Mouse (Mus musculus) CH12.LX (cell line): ENCODE results near the gene Rnf151. TPM values are rescaled to one million over a fixed set of nuclear protein-coding genes. Genes with fewer than 3 reads are reported as not detected.

Source experiments
- DNase-seq: peaks from one replicate; pipeline ENCODE4 v3.0.0-alpha.2; 2013; ENCODE audit errors: extremely low read depth
- H3K27ac ChIP-seq: 2 replicates; pipeline ENCODE4 v1.5.1; 2012; ENCODE audit warnings: low read depth, mild to moderate bottlenecking, control low read depth, moderate library complexity; ENCODE audit not compliant: insufficient read depth
- H3K27me3 ChIP-seq: replicated peaks from 2 replicates; pipeline ENCODE3; 2012; ENCODE audit warnings: inconsistent platforms
- H3K36me3 ChIP-seq, 2 experiments: replicated peaks in 1 of 2; 2 replicates each; pipeline versions ENCODE3 to v1.6.1; 2012; ENCODE audit warnings: inconsistent platforms in 1 of 2, low read length in 1 of 2, mild to moderate bottlenecking in 1 of 2, mixed read lengths in 1 of 2, moderate library complexity in 1 of 2; ENCODE audit not compliant: control insufficient read depth in 1 of 2, insufficient read depth in 1 of 2
- H3K4me1 ChIP-seq, 2 experiments: 2 replicates each; pipeline ENCODE4 v1.6.1; 2012; ENCODE audit warnings: inconsistent platforms in 1 of 2, moderate library complexity in 1 of 2; ENCODE audit not compliant: insufficient read depth in 2 of 2, control insufficient read depth in 1 of 2
- H3K4me2 ChIP-seq: 2 replicates; pipeline ENCODE4 v1.6.1; 2012; ENCODE audit warnings: low read depth, mild to moderate bottlenecking, control low read depth; ENCODE audit not compliant: poor library complexity, insufficient read depth, severe bottlenecking
- H3K4me3 ChIP-seq, 3 experiments: fragments of 150-350 bp in 1 of 3; sonication (generic) in 1 of 3; replicated peaks in 1 of 3; 2 replicates each; pipeline versions ENCODE3 to v1.5.1; 2011 to 2012; ENCODE audit warnings: low read depth in 2 of 3, low read length in 2 of 3, mild to moderate bottlenecking in 2 of 3, moderate library complexity in 2 of 3, control low read depth in 1 of 3, improper control_type of control experiment in 1 of 3, inconsistent platforms in 1 of 3, mixed read lengths in 1 of 3; ENCODE audit not compliant: poor library complexity in 1 of 3
- H3K79me2 ChIP-seq: replicated peaks from 2 replicates; pipeline ENCODE4 v1.6.1; 2012; ENCODE audit warnings: mild to moderate bottlenecking, moderate library complexity; ENCODE audit not compliant: control insufficient read depth, poor library complexity, insufficient read depth, severe bottlenecking; ENCODE audit errors: extremely low read depth
- H3K9ac ChIP-seq: 2 replicates; pipeline ENCODE4 v1.6.1; 2012; ENCODE audit warnings: low read depth, mild to moderate bottlenecking, control low read depth, moderate library complexity; ENCODE audit not compliant: insufficient read depth
- H3K9me3 ChIP-seq: replicated peaks from 2 replicates; pipeline ENCODE3; 2012; ENCODE audit warnings: low read length, inconsistent platforms, mixed read lengths
- CHD1 ChIP-seq: IDR thresholded peaks from 2 replicates; pipeline ENCODE4 v1.6.1; 2012; ENCODE audit warnings: low read depth, low read length, improper control_type of control experiment, inconsistent platforms
- CHD2 ChIP-seq: IDR thresholded peaks from 2 replicates; pipeline ENCODE4 v1.6.1; 2011; ENCODE audit warnings: low read length, improper control_type of control experiment
- CTCF ChIP-seq, 2 experiments: IDR thresholded peaks in 1 of 2; conservative IDR thresholded peaks in 1 of 2; 2 replicates each; pipeline ENCODE4 v1.5.1; 2011 to 2012; ENCODE audit warnings: low read depth in 2 of 2, low read length in 2 of 2, improper control_type of control experiment in 1 of 2, inconsistent platforms in 1 of 2, mild to moderate bottlenecking in 1 of 2, moderate library complexity in 1 of 2
- E2F4 ChIP-seq: IDR thresholded peaks from 2 replicates; pipeline ENCODE4 v1.6.1; 2011; ENCODE audit warnings: low read depth, low read length, improper control_type of control experiment; ENCODE audit not compliant: insufficient replicate concordance
- ELF1 ChIP-seq: IDR thresholded peaks from 2 replicates; pipeline ENCODE4 v1.6.1; 2014; ENCODE audit warnings: low read depth, mild to moderate bottlenecking, inconsistent platforms, low read length, improper control_type of control experiment
- EP300 ChIP-seq: IDR thresholded peaks from 2 replicates; pipeline ENCODE4 v1.6.1; 2011; ENCODE audit warnings: low read length, improper control_type of control experiment
- HCFC1 ChIP-seq: IDR thresholded peaks from 2 replicates; pipeline ENCODE4 v1.6.1; 2012; ENCODE audit warnings: low read depth, mild to moderate bottlenecking, inconsistent platforms, low read length, improper control_type of control experiment
- JUND ChIP-seq: conservative IDR thresholded peaks from 2 replicates; pipeline ENCODE4 v1.6.1; 2011; ENCODE audit warnings: low read depth, low read length, improper control_type of control experiment
- KAT2A ChIP-seq: IDR thresholded peaks from 2 replicates; pipeline ENCODE4 v1.6.1; 2012; ENCODE audit warnings: low read length, improper control_type of control experiment, inconsistent platforms; ENCODE audit not compliant: insufficient replicate concordance
- MAFK ChIP-seq: IDR thresholded peaks from 2 replicates; pipeline ENCODE4 v1.6.1; 2011; ENCODE audit warnings: low read length, improper control_type of control experiment; ENCODE audit not compliant: insufficient replicate concordance
- MAX ChIP-seq: IDR thresholded peaks from 2 replicates; pipeline ENCODE4 v1.6.1; 2011; ENCODE audit warnings: low read length, improper control_type of control experiment
- MAZ ChIP-seq: IDR thresholded peaks from 2 replicates; pipeline ENCODE4 v1.6.1; 2012; ENCODE audit warnings: low read depth, mild to moderate bottlenecking, inconsistent platforms, low read length, improper control_type of control experiment, moderate library complexity
- NELFE ChIP-seq: IDR thresholded peaks from 2 replicates; pipeline ENCODE4 v1.6.1; 2011; ENCODE audit warnings: low read depth, low read length, improper control_type of control experiment
- PAX5 ChIP-seq: IDR thresholded peaks from 2 replicates; pipeline ENCODE4 v1.6.1; 2012; ENCODE audit warnings: low read length, inconsistent platforms, mixed read lengths
- POLR2A ChIP-seq: IDR thresholded peaks from 2 replicates; pipeline ENCODE4 v1.6.1; 2011; ENCODE audit warnings: low read depth, mild to moderate bottlenecking, improper control_type of control experiment, low read length
- POLR2AphosphoS2 ChIP-seq: IDR thresholded peaks from 2 replicates; pipeline ENCODE4 v1.6.1; 2011; ENCODE audit warnings: low read depth, low read length, improper control_type of control experiment
- RAD21 ChIP-seq: IDR thresholded peaks from 2 replicates; pipeline ENCODE4 v1.6.1; 2011; ENCODE audit warnings: low read depth, mild to moderate bottlenecking, low read length, improper control_type of control experiment, moderate library complexity
- RCOR1 ChIP-seq: conservative IDR thresholded peaks from 2 replicates; pipeline ENCODE4 v1.6.1; 2012; ENCODE audit warnings: low read depth, mild to moderate bottlenecking, inconsistent platforms, low read length, improper control_type of control experiment
- TCF12 ChIP-seq: IDR thresholded peaks from 2 replicates; pipeline ENCODE4 v1.6.1; 2014; ENCODE audit warnings: low read depth, mild to moderate bottlenecking, inconsistent platforms, low read length, improper control_type of control experiment
- ZMIZ1 ChIP-seq: IDR thresholded peaks from 2 replicates; pipeline ENCODE4 v1.6.1; 2012; ENCODE audit warnings: low read depth, mild to moderate bottlenecking, inconsistent platforms, low read length, improper control_type of control experiment
- dilution Hi-C: fragments of 300-500 bp; cut with MboI; formaldehyde crosslinking; loops from 2 replicates; pipeline ENCODE4 v1.14.3; 2020; ENCODE audit warnings: low sequenced_read_pairs; ENCODE audit not compliant: extremely low pct_unique_long_range_greater_than_20kb, extremely low pct_ligation_motif_present
- in situ Hi-C: fragments of 300-500 bp; cut with MboI; formaldehyde crosslinking; loops from 3 replicates; pipeline ENCODE4 v1.14.3; 2019; ENCODE audit warnings: low sequenced_read_pairs, low pct_ligation_motif_present, low pct_unique_long_range_greater_than_20kb, mixed read lengths
- polyA plus RNA-seq: library from polyadenylated mRNA; unstranded; fragments of >175 nt; gene quantifications from 2 replicates; pipeline ENCODE4 v1.2.1, GENCODE M21; 2012; ENCODE audit warnings: low read depth; ENCODE audit not compliant: insufficient read length
- total RNA-seq, 2 experiments: library from RNA; depleted of rRNA; stranded (reverse); fragments of 300-350 nt in 1 of 2; fragments of >200 nt in 1 of 2; gene quantifications; 2 replicates each; pipeline ENCODE4 v1.2.3; 2012 to 2014

Rnf151 gene
- total and polyA plus RNA-seq, 3 experiments: 0.34 to 0.59 TPM; not detected in 1

GRCm38 (mm10) chr17:24672141-24672540 lies 45.7 kb downstream of the Rnf151 start:
- peaks cover 16 to 34% of the 10 kb centered on the region in 2 experiments for H3K36me3 ChIP-seq
- peak overlapping the region; percentile 97; the same call in 1 of the 2 replicates for H3K9ac ChIP-seq
- TF ChIP-seq ELF1 (peak; percentile 62), MAX (no peak)
- H3K4me3 ChIP-seq: peak overlapping the region; percentile 1 to 99 (median 31)
- DNase-seq: no peak
- H3K27me3 ChIP-seq: no peaks in the 10 kb centered on the region
- in situ Hi-C loops (loop anchor here (5.0 kb wide), 1 partner anchor 140 kb away; the partner anchor contains the start of gene Rab26), dilution Hi-C loops (no loop called here)
- H3K27ac ChIP-seq: peak overlapping the region; percentile 29
- H3K4me1 ChIP-seq: peaks cover 5 to 67% of the 10 kb centered on the region in 2 experiments; a peak in 2 of 4 replicates
- H3K9me3 ChIP-seq: no peaks in the 10 kb centered on the region
- peaks cover 61% of the 10 kb centered on the region for H3K79me2 ChIP-seq
- peak overlapping the region; percentile 98 for H3K4me2 ChIP-seq

- peaks cover 56% of the 10 kb centered on the region for H3K79me2 ChIP-seq
- H3K27me3 ChIP-seq: no peaks in the 10 kb centered on the region
- no peak for TF ChIP-seq E2F4
- no peak for TF ChIP-seq RCOR1
- TF ChIP-seq JUND: no peak
- no peak for TF ChIP-seq POLR2A
- TF ChIP-seq NELFE: no peak
- no peak for TF ChIP-seq TCF12
- no peak for TF ChIP-seq EP300
- TF ChIP-seq CTCF (conservative IDR thresholded peaks at IDR 0.05 in 1 of 2, IDR thresholded peaks at IDR 0.05 in 1 of 2; ENCODE audit: low read depth in 2 of 2, low read length in 2 of 2): no peak
- no peak for TF ChIP-seq POLR2AphosphoS2
- no peak for TF ChIP-seq PAX5
- no peak for TF ChIP-seq CHD1
- no peak for TF ChIP-seq MAFK
- H3K4me3 ChIP-seq: peak overlapping the region in 2 of 3 experiments; percentile 88 to 99
- peak overlapping the region; percentile 98 for H3K4me2 ChIP-seq
- DNase-seq: no peak
- in situ Hi-C loops (loop anchor here (5.0 kb wide), 1 partner anchor 139 kb away; the partner anchor contains the start of gene Rab26), dilution Hi-C loops (no loop called here)
- no peaks in the 10 kb centered on the region for H3K9me3 ChIP-seq
- H3K27ac ChIP-seq: 0 out of 2 replicates have a peak overlapping the region, but pooled peaks have one; percentile 1
- H3K4me1 ChIP-seq: peaks cover 5 to 74% of the 10 kb centered on the region in 2 experiments; a peak in 2 of 4 replicates
- peaks cover 9 to 26% of the 10 kb centered on the region in 2 experiments for H3K36me3 ChIP-seq
- peak overlapping the region; percentile 97; the same call in 1 of the 2 replicates for H3K9ac ChIP-seq
Observed at GRCm38 (mm10) chr17:24671346-24671745, 46.5 kb downstream of the Rnf151 start.

- Histone ChIP-seq H3K27ac (no peak overlapping the region; the same call in 1 of the 2 replicates), H3K4me3 (peak overlapping the region; percentile 88 to 99 (median 99)), H3K27me3 (no peaks in the 10 kb centered on the region), H3K4me2 (peak overlapping the region; percentile 98), H3K79me2 (peaks cover 50% of the 10 kb centered on the region), H3K9ac (peak overlapping the region; percentile 97), H3K36me3 (peaks cover 9 to 17% of the 10 kb centered on the region in 2 experiments), H3K4me1 (peaks cover 5 to 65% of the 10 kb centered on the region in 2 experiments; a peak in 2 of 4 replicates), H3K9me3 (no peaks in the 10 kb centered on the region)
- dilution Hi-C loops: no loop called here
- no peak for DNase-seq
- in situ Hi-C loops: loop anchor here (5.0 kb wide), 1 partner anchor 138 kb away; the partner anchor contains the start of gene Rab26
- TF ChIP-seq CHD2 (no peak), MAX (no peak), ZMIZ1 (no peak), HCFC1 (no peak), MAZ (no peak), KAT2A (no peak), RAD21 (no peak), PAX5 (no peak)
- TF ChIP-seq, all 38 proteins: peak for 0
Observed at GRCm38 (mm10) chr17:24670246-24670844, 47.5 kb downstream of the Rnf151 start.
